Mouse (Mus musculus): ENCODE results near the gene Nploc4. TPM values are rescaled to one million over a fixed set of nuclear protein-coding genes. Genes with fewer than 3 reads are reported as not detected.

The Nploc4 gene
- polyA plus RNA-seq, 1 experiment from 2014 or later, result 51.4 TPM

DNA sequence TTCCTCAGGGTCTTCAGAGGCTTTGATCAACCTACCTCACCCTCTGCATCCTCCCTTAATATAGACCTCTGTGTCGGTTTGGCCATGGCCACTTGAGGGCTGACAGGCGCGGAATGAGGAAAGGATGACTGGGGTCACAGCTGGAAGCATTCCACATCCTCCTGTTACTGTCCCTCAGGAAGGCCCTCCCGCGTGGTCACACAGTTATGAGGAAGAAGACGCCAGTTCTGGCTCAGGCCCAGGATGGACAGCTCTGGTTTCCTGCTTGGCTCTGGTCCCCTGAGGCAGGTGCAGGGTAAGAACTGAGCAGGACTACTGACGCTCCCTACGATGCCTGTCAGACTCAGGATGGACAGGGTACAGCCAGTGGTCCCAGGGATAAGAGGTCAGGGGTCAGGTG is 77.4 kb downstream of the Nploc4 start:
- H3K27ac ChIP-seq (ENCODE audit: low read depth), result no peak overlapping the region
- no peaks in the 10 kb centered on the region for H3K36me3 ChIP-seq (ENCODE audit: insufficient read depth)
- DNase-seq (peak; percentile 57), ATAC-seq (ENCODE audit: insufficient read depth) (no peak)
- no peaks in the 10 kb centered on the region for H3K27me3 ChIP-seq (ENCODE audit: insufficient read depth, low read length)
- H3K4me3 ChIP-seq (ENCODE audit: low read depth, low read length), result no peak overlapping the region
- WGBS, result 33% methylated on average over 8 of the region's 8 CpGs
- H3K9me3 ChIP-seq (ENCODE audit: low read depth, low read length), result no peaks in the 10 kb centered on the region
- no peak for TF ChIP-seq CTCF (IDR thresholded peaks at IDR 0.05; ENCODE audit: low read depth)
- H3K4me2 ChIP-seq, result no peak overlapping the region
- peaks cover 23% of the 10 kb centered on the region for H3K4me1 ChIP-seq (ENCODE audit: insufficient read depth)
- H3K9ac ChIP-seq, result no peak overlapping the region

DNA sequence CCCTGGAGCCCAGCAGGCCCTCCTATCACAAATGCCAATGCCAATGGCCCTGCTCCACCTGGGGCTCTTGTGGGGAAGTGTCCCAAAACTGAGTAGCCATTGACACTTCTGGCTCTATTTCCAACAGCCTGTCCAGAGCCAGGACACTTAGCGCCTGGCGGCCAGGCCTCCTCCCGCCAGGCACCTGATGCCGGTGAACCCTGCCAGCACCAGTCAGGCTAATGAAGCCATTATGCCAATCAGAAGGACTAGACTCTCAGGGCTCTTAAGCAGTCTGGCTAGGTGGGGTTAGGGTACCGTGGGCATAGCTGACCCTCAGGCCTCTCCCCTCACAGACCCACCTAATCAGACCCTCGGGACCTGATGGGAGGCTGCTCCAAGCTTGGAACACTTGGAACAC is 78.1 kb downstream of the Nploc4 start:
- Histone ChIP-seq H3K27me3 (ENCODE audit: insufficient read depth, low read length) (no peaks in the 10 kb centered on the region), H3K4me2 (no peak overlapping the region), H3K9ac (no peak overlapping the region), H3K9me3 (ENCODE audit: low read depth, low read length) (no peaks in the 10 kb centered on the region), H3K36me3 (ENCODE audit: insufficient read depth) (no peaks in the 10 kb centered on the region), H3K4me3 (ENCODE audit: low read depth, low read length) (no peak overlapping the region), H3K27ac (ENCODE audit: low read depth) (no peak overlapping the region), H3K4me1 (ENCODE audit: insufficient read depth) (peaks cover 26% of the 10 kb centered on the region)
- DNase-seq (no peak), ATAC-seq (ENCODE audit: insufficient read depth) (no peak)
- no peak for TF ChIP-seq CTCF (IDR thresholded peaks at IDR 0.05; ENCODE audit: low read depth)
- WGBS, result 81% methylated on average over 6 of the region's 6 CpGs

DNA sequence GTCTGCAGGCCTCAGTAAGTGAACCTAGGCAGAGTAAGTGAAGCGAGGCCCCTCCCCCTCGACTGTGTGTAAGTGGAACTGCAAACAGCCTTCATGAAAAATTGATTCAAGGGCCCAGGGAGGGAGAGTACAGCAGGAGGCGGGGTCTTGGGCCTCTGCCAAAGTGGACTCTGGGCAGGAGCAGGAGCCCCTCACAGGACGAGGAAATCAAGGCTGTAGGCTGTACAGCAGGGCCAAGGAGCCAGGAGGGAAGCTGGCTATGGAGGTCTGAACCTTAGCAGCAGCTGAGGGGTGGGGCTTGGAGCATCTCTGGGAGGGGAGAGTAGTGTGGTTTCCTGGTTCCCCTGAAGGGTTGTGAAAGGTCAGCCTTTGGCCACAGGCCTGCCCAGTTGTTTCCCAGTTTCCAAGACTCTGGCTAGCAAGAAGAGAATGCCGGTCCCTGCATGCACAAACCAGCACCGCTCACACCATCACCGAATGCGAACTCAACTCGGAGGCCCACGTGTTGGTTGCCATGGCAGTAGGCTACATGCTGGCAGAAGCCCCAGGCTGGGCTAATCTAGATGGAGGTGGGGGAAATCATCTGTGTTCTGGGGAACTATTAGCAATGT is 79.6 kb downstream of the Nploc4 start:
- Histone ChIP-seq H3K4me3 (ENCODE audit: low read depth, low read length) (no peak overlapping the region), H3K4me1 (ENCODE audit: insufficient read depth) (peaks cover 29% of the 10 kb centered on the region), H3K9ac (no peak overlapping the region), H3K9me3 (ENCODE audit: low read depth, low read length) (no peaks in the 10 kb centered on the region), H3K36me3 (ENCODE audit: insufficient read depth) (no peaks in the 10 kb centered on the region), H3K4me2 (peak overlapping the region; percentile 39), H3K27ac (ENCODE audit: low read depth) (peak overlapping the region; percentile 83), H3K27me3 (ENCODE audit: insufficient read depth, low read length) (no peaks in the 10 kb centered on the region)
- ATAC-seq (ENCODE audit: insufficient read depth) (peak; percentile 84), DNase-seq (peak; percentile 97)
- WGBS, result 4% methylated on average over 10 of the region's 10 CpGs
- TF ChIP-seq CTCF (IDR thresholded peaks at IDR 0.05; ENCODE audit: low read depth), result no peak

DNA sequence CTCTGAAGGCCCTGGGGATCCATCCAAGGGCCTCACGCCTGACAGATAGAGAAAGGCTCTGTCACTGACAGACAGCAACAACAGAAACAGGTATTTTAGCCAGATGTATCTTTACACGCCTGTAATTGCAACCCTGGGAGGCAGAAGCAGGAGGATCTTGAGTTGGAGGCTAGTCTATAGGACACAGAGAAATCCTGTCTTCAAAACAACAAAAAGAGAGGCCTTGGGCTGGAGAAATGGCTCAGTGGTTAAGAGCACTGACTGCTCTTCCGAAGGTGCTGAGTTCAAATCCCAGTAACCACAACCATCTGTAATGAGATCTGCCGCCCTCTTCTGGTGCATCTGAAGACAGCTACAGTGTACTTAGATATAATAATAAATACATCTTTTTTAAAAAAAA is 80.6 kb downstream of the Nploc4 start:
- peaks cover 32% of the 10 kb centered on the region for H3K4me1 ChIP-seq (ENCODE audit: insufficient read depth)
- peak overlapping the region; percentile 83 for H3K27ac ChIP-seq (ENCODE audit: low read depth)

DNA sequence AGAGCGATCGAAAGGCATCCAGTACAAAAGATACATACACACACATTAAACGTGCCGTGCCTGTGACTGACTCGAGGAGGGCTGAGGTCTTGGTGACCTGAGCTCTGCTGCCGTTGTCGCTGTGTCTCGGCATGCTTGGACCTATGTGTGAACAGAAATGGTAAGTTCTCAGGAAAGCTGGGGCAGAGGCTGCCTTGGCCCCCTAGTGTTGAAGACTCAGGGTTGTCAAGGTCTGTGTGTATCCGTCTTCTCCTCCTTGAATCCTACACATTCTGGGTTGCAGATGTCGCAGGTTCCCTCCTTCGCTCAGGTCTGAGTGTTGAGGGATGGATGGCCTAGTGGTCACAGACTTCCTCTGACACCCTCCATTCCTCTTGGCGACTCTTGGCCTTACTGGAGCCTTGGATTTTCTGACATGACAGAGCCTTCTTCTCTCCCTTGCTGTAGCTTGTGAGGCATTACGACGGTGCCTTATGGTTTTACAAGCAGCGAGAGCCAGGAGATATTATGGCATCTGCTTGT is 81.1 kb downstream of the Nploc4 start:
- H3K36me3 ChIP-seq (ENCODE audit: insufficient read depth), result 0 out of 2 replicates have a peak, but pooled peaks cover 4% of the 10 kb centered on the region
- ATAC-seq (ENCODE audit: insufficient read depth), result no peak
- no peak overlapping the region for H3K4me2 ChIP-seq
- no peak overlapping the region for H3K9ac ChIP-seq
- peaks cover 33% of the 10 kb centered on the region for H3K4me1 ChIP-seq (ENCODE audit: insufficient read depth)
- DNase-seq, result no peak
- 66% methylated on average over 15 of the region's 15 CpGs for WGBS
- H3K4me3 ChIP-seq (ENCODE audit: low read depth, low read length), result no peak overlapping the region
- H3K9me3 ChIP-seq (ENCODE audit: low read depth, low read length), result no peaks in the 10 kb centered on the region
- no peak overlapping the region for H3K27ac ChIP-seq (ENCODE audit: low read depth)
- H3K27me3 ChIP-seq (ENCODE audit: insufficient read depth, low read length), result no peaks in the 10 kb centered on the region
- peak; percentile 58 for TF ChIP-seq CTCF (IDR thresholded peaks at IDR 0.05; ENCODE audit: low read depth)

More for the DNA sequence above, 80.6 kb downstream of the Nploc4 start:
- Histone ChIP-seq H3K9ac (no peak overlapping the region), H3K4me2 (no peak overlapping the region), H3K4me3 (ENCODE audit: low read depth, low read length) (no peak overlapping the region), H3K27me3 (ENCODE audit: insufficient read depth, low read length) (no peaks in the 10 kb centered on the region), H3K9me3 (ENCODE audit: low read depth, low read length) (no peaks in the 10 kb centered on the region), H3K36me3 (ENCODE audit: insufficient read depth) (no peaks in the 10 kb centered on the region)
- DNase-seq, result no peak
- TF ChIP-seq CTCF (IDR thresholded peaks at IDR 0.05; ENCODE audit: low read depth), result peak; percentile 12; the same call in 1 of the 2 replicates
- ATAC-seq (ENCODE audit: insufficient read depth), result no peak
- 92% methylated on average over 4 of the region's 4 CpGs for WGBS

DNA sequence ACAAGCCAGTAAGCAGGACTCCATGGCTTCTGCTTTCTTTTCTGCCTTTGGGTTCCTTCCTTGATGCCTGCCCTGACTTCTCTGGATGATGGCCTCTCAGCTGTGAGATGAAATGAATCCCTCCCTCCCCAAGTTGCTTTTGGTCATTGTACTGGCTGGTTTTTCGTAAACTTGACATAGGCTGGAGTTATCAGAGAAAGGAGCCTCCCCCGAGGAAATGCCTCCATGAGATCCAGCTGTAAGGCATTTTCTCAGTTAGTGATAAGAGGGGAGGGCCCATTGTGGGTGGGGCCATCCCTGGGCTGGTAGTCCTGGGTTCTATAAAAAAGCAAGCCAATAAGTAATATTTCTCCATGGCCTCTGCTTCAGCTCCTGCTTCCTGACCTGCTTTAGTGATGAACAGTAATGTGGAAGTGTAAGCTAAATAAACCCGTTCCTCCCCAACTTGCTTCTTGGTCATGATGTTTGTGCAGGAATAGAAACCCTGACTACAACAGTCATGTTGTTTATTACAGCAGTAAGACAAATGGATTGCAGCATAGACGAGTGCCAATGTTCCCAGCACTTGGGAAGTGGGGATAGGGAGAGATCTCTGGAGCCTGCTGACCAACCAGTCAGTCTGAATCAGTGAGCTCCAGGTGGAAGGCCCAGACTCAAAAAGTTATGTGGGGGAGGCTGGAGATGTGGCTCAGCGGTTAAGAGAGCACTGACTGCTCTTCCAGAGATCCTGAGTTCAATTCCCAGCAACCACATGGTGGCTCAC is 82.0 kb downstream of the Nploc4 start:
- H3K36me3 ChIP-seq (ENCODE audit: insufficient read depth), result 0 out of 2 replicates have a peak, but pooled peaks cover 5% of the 10 kb centered on the region
- no peak for TF ChIP-seq CTCF (IDR thresholded peaks at IDR 0.05; ENCODE audit: low read depth)
- H3K4me2 ChIP-seq, result no peak overlapping the region
- peaks cover 40% of the 10 kb centered on the region for H3K4me1 ChIP-seq (ENCODE audit: insufficient read depth)
- ATAC-seq (ENCODE audit: insufficient read depth), result no peak
- no peaks in the 10 kb centered on the region for H3K27me3 ChIP-seq (ENCODE audit: insufficient read depth, low read length)
- DNase-seq, result peak; percentile 42
- 29% methylated on average over 5 of the region's 5 CpGs for WGBS
- no peaks in the 10 kb centered on the region for H3K9me3 ChIP-seq (ENCODE audit: low read depth, low read length)
- no peak overlapping the region for H3K4me3 ChIP-seq (ENCODE audit: low read depth, low read length)
- H3K9ac ChIP-seq, result no peak overlapping the region; the same call in 1 of the 2 replicates
- H3K27ac ChIP-seq (ENCODE audit: low read depth), result peak overlapping the region; percentile 37; the same call in 1 of the 2 replicates
